Mouse (Mus musculus): ENCODE measurements at regions not wholly inside any gene's neighbourhood (a gene's known extent, or its start where the extent isn't known, plus 50 kb on each side); places are given as distances from the start of the nearest gene placed in this dataset. TPM values are rescaled to one million over a fixed set of nuclear protein-coding genes. Genes with fewer than 3 reads are reported as not detected.

- H3K9me3 ChIP-seq (replicated peaks), result no peaks in the 10 kb centered on the region
- no peak for ATAC-seq (ENCODE audit: low FRiP score)
Observed at GRCm38 (mm10) chr2:139422678-139423077, 71.0 kb upstream of the Sptlc3 start.

DNA sequence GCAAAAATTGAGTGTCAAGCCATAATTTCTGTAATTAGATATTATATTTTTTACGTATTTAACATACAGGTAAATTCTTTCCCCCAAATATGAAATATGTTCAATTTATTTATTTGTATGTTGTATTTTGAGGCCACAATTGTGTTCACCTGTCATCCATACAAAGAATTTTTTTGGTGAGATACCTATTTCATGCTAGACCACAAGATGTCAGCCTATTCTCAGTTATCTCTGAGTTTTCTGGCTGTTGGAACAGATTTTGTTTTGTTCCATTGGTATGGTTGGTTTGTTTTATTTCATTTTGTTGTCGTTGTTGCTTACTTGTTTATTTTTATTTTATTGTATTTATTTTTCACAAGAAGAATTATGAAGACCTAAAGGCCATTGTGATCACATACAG is 70.3 kb upstream of the Sptlc3 start:
- Histone ChIP-seq H3K27ac (replicated peaks) (no peak overlapping the region), H3K36me3 (no peaks in the 10 kb centered on the region), H3K9me3 (replicated peaks) (no peaks in the 10 kb centered on the region), H3K27me3 (replicated peaks) (no peaks in the 10 kb centered on the region), H3K4me2 (no peak overlapping the region), H3K9ac (replicated peaks) (no peak overlapping the region), H3K4me3 (replicated peaks) (no peak overlapping the region), H3K4me1 (no peaks in the 10 kb centered on the region)
- 77% methylated on average over 2 of the region's 2 CpGs for WGBS
- no peak for ATAC-seq (ENCODE audit: low FRiP score)

More at GRCm38 (mm10) chr2:139422678-139423077, 71.0 kb upstream of the Sptlc3 start:
- H3K27ac ChIP-seq (replicated peaks), result no peak overlapping the region
- WGBS, result 88% methylated on average over 3 of the region's 3 CpGs
- no peaks in the 10 kb centered on the region for H3K4me1 ChIP-seq
- no peaks in the 10 kb centered on the region for H3K36me3 ChIP-seq
- no peak overlapping the region for H3K9ac ChIP-seq (replicated peaks)
- H3K27me3 ChIP-seq (replicated peaks), result no peaks in the 10 kb centered on the region
- no peak overlapping the region for H3K4me3 ChIP-seq (replicated peaks)
- H3K4me2 ChIP-seq, result no peak overlapping the region

MicroRNAs encoded in the stretch of these regions (microRNA counts, 519-probe panel; counts per million panel counts)
- microRNA mmu-miR-1952, result 1,871 counts per million, percentile 35 among the panel's probes with 10 or more counts

Small RNA genes in the stretch of these regions (microRNA-seq; reads per million reads assigned to microRNA genes)
- not detected for gene Mir1952

All from neural tube, embryonic 15.5 days (tissue).